Mouse (Mus musculus): Measurements from ENCODE around the gene Oas1c. TPM values are rescaled to one million over a fixed set of nuclear protein-coding genes. Genes with fewer than 3 reads are reported as not detected.

Oas1c gene
- polyA plus RNA-seq, 1 experiment from 2014 or later: 1.2 TPM

DNA sequence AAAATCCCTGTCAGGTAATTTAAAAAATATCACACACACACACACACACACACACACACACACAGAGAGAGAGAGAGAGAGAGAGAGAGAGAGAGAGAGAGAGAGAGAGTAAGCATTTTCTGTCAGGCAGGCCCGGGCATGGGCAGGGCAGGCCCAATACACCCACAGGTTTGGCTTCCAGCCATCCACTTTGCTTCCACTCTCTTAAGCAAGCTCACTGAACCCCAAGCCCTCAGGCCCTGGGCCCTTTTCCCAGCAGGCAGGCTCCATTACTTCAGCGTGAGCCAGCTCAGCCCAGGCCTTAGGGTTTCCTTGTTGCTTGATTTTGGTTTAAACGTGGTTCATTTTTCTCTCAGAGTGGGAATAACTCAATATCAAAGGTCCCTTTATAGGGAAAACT lies 32.4 kb upstream of the Oas1c start:
- no peaks in the 10 kb centered on the region for H3K27me3 ChIP-seq (ENCODE audit: control insufficient read depth, insufficient read depth, low read length)
- no peak for TF ChIP-seq EP300 (optimal IDR thresholded peaks at IDR 0.05)
- TF ChIP-seq CTCF (IDR thresholded peaks at IDR 0.05; ENCODE audit: low read depth): no peak
- no peak overlapping the region for H3K4me3 ChIP-seq (ENCODE audit: low read depth, low read length)
- 49% methylated on average over 3 of the region's 3 CpGs for WGBS
- no peaks in the 10 kb centered on the region for H3K4me1 ChIP-seq (replicated peaks; ENCODE audit: control insufficient read depth, insufficient read depth)
- no peaks in the 10 kb centered on the region for H3K9me3 ChIP-seq (ENCODE audit: control insufficient read depth, low read length)
- H3K36me3 ChIP-seq (ENCODE audit: control insufficient read depth, insufficient read depth, low read length): no peaks in the 10 kb centered on the region
- H3K27ac ChIP-seq (replicated peaks): 0 out of 2 replicates have a peak overlapping the region, but pooled peaks have one; percentile 49
- H3K9ac ChIP-seq (ENCODE audit: low read length): no peak overlapping the region
- ATAC-seq (ENCODE audit: low FRiP score, low TSS enrichment) (peak; percentile 53; the same call in 1 of the 2 replicates), DNase-seq (ENCODE audit: low spot score) (peak; percentile 40)
- H3K4me2 ChIP-seq (replicated peaks; ENCODE audit: low read depth): no peak overlapping the region

DNA sequence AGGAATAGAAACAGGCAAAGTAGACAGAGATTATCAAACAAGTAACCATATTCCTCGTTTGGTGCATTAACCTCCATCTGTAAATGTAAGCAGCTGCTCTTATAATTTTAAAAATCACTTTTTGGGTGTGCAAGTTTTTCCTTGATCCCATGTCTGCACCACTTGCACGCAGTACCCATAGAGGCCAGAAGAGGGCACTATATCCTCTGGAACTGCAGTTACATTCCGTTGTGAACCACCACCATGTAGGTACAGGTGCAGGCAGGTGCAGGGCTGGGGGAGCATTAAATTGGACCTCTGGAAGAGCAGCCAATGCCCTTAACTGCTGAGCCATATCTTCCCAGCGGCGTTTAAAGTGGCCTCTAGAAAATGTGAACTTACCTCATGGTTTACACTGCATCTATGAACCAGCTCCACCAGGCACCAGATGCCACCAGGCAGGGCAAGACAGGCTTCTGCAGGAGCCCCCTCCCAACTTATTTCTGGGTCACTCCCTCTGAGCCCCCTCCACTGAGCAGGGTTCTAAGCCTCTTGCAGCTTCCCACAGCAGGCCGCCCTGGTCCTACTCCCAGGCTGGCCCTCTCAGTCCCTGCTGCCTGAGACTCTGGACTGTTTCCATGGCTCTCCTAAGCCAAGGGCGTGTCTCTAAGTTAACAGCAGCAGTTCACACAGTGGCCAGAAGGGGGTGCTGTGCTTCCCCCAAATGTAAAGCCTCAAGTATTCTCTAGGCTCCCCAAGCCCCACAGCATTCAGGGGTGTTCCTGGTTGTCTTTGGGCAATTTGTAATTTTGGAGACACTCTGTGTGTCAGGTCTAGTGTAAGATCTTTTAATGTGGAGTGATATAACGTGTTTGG lies 24.6 kb upstream of the Oas1c start:
- Histone ChIP-seq H3K27me3 (ENCODE audit: control insufficient read depth, insufficient read depth, low read length) (no peaks in the 10 kb centered on the region), H3K9ac (ENCODE audit: low read length) (no peak overlapping the region), H3K36me3 (ENCODE audit: control insufficient read depth, insufficient read depth, low read length) (no peaks in the 10 kb centered on the region), H3K4me3 (ENCODE audit: low read depth, low read length) (no peak overlapping the region), H3K4me2 (replicated peaks; ENCODE audit: low read depth) (no peak overlapping the region), H3K27ac (replicated peaks) (no peak overlapping the region), H3K4me1 (replicated peaks; ENCODE audit: control insufficient read depth, insufficient read depth) (no peaks in the 10 kb centered on the region), H3K9me3 (ENCODE audit: control insufficient read depth, low read length) (no peaks in the 10 kb centered on the region)
- DNase-seq (ENCODE audit: low spot score) (peak; percentile 58), ATAC-seq (ENCODE audit: low FRiP score, low TSS enrichment) (peak; percentile 15)
- WGBS: 5% methylated on average over 8 of the region's 8 CpGs
- TF ChIP-seq EP300 (optimal IDR thresholded peaks at IDR 0.05) (no peak), CTCF (IDR thresholded peaks at IDR 0.05; ENCODE audit: low read depth) (peak; percentile 78)

DNA sequence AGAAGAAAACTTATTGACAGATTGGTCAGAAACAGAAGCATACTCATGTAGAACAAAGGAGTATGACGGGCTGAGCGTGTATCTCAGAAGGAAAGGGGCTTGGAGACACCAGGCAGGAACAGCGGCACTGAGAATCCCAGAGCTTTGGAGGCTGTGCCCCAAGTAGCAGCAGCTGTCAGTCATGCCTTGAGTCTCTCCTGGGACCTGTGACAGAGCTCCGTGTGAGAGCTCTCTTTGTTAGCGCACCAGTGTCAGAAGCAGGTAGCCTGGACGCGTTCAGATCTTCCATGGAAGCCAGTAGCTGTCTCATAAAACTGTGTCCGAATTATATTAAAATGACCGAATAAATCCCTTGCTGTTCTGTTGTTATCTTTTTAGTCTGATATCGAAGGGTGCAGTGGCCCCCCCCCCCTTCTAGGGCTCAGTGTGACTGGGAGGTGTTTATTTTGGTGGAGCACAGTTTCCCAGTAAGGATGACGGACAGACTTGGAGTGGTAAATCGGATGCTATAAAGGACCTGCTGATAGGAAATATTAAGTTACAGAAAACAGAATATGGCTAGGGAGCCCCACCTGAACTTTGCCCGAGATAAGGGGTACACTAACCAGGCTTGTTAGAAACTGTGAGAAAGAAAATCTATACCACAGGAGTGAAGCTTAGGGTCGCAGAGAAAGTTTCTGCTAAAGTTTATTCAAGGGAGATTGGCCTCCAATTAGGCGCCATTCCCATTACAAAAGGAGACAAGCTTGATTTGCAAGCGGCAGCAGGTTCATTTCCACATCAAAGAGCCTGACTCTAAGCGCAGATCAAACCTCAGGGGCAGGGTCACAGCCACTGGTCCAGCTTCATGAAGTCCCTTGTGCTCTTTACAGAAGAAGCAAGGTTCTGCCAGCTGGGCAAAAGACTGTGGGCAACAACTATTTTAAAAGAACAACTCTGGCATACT lies 21.3 kb upstream of the Oas1c start:
- no peak overlapping the region for H3K4me3 ChIP-seq (ENCODE audit: low read depth, low read length)
- H3K9me3 ChIP-seq (ENCODE audit: control insufficient read depth, low read length): no peaks in the 10 kb centered on the region
- H3K9ac ChIP-seq (ENCODE audit: low read length): no peak overlapping the region
- WGBS: 13% methylated on average over 17 of the region's 17 CpGs
- H3K36me3 ChIP-seq (ENCODE audit: control insufficient read depth, insufficient read depth, low read length): no peaks in the 10 kb centered on the region
- no peak overlapping the region for H3K27ac ChIP-seq (replicated peaks)
- no peak overlapping the region for H3K4me2 ChIP-seq (replicated peaks; ENCODE audit: low read depth)
- H3K4me1 ChIP-seq (replicated peaks; ENCODE audit: control insufficient read depth, insufficient read depth): no peaks in the 10 kb centered on the region
- DNase-seq (ENCODE audit: low spot score) (no peak), ATAC-seq (ENCODE audit: low FRiP score, low TSS enrichment) (no peak)
- TF ChIP-seq CTCF (IDR thresholded peaks at IDR 0.05; ENCODE audit: low read depth) (no peak), EP300 (optimal IDR thresholded peaks at IDR 0.05) (no peak)
- no peaks in the 10 kb centered on the region for H3K27me3 ChIP-seq (ENCODE audit: control insufficient read depth, insufficient read depth, low read length)

GRCm38 (mm10) chr5:120831031-120831430 lies 18.7 kb upstream of the Oas1c start:
- Histone ChIP-seq H3K4me1 (replicated peaks; ENCODE audit: control insufficient read depth, insufficient read depth) (no peaks in the 10 kb centered on the region), H3K27ac (replicated peaks) (no peak overlapping the region), H3K9me3 (ENCODE audit: control insufficient read depth, low read length) (no peaks in the 10 kb centered on the region), H3K27me3 (ENCODE audit: control insufficient read depth, insufficient read depth, low read length) (no peaks in the 10 kb centered on the region), H3K9ac (ENCODE audit: low read length) (no peak overlapping the region), H3K36me3 (ENCODE audit: control insufficient read depth, insufficient read depth, low read length) (no peaks in the 10 kb centered on the region), H3K4me3 (ENCODE audit: low read depth, low read length) (no peak overlapping the region), H3K4me2 (replicated peaks; ENCODE audit: low read depth) (no peak overlapping the region)
- ATAC-seq (ENCODE audit: low FRiP score, low TSS enrichment) (no peak), DNase-seq (ENCODE audit: low spot score) (no peak)
- TF ChIP-seq EP300 (optimal IDR thresholded peaks at IDR 0.05): no peak
- no peak for TF ChIP-seq CTCF (IDR thresholded peaks at IDR 0.05; ENCODE audit: low read depth)
- 77% methylated on average over 4 of the region's 4 CpGs for WGBS

DNA sequence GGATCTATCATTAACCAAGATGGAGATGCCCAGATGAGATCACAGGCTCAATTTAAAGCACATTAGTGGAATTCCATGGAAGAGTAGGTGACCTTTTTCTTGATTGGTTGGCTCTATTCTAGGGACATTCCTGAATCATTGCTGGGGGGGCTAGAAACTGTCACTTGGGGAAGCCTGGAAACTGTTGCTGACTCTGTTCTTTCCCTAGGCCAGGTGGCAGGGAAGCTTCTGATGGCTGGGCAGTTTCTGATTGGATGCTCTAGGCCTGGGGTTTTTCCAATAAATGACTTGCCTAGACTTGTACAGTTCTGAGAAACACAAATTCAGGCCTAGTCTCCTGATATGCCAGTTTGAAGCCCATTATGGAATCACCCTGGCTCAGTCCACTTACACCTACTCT lies 6.7 kb upstream of the Oas1c start:
- no peak for DNase-seq (ENCODE audit: low spot score)
- H3K9ac ChIP-seq (ENCODE audit: low read length): no peak overlapping the region
- no peaks in the 10 kb centered on the region for H3K9me3 ChIP-seq (ENCODE audit: control insufficient read depth, low read length)

More for the DNA sequence above, 6.7 kb upstream of the Oas1c start:
- Histone ChIP-seq H3K4me3 (ENCODE audit: low read depth, low read length) (no peak overlapping the region), H3K4me1 (replicated peaks; ENCODE audit: control insufficient read depth, insufficient read depth) (no peaks in the 10 kb centered on the region), H3K36me3 (ENCODE audit: control insufficient read depth, insufficient read depth, low read length) (no peaks in the 10 kb centered on the region), H3K27ac (replicated peaks) (no peak overlapping the region), H3K27me3 (ENCODE audit: control insufficient read depth, insufficient read depth, low read length) (no peaks in the 10 kb centered on the region), H3K4me2 (replicated peaks; ENCODE audit: low read depth) (no peak overlapping the region)
- no peak for ATAC-seq (ENCODE audit: low FRiP score, low TSS enrichment)
- TF ChIP-seq CTCF (IDR thresholded peaks at IDR 0.05; ENCODE audit: low read depth) (no peak), EP300 (optimal IDR thresholded peaks at IDR 0.05) (no peak)
